Mouse (Mus musculus) frontal cortex, postnatal 36 days (tissue): ENCODE measurements at regions not wholly inside any gene's neighbourhood (a gene's known extent, or its start where the extent isn't known, plus 50 kb on each side); places are given as distances from the start of the nearest gene placed in this dataset.

Experiments
- DNase-seq, 2 experiments: peaks; one replicate each; pipeline ENCODE4 v3.0.0; 2022; ENCODE audit warnings: low spot score in 2 of 2

- no peak for DNase-seq
These were observed 1672.1 kb downstream of the 4930444P10Rik start for GRCm38 (mm10) chr1:14421030-14421429.

DNA sequence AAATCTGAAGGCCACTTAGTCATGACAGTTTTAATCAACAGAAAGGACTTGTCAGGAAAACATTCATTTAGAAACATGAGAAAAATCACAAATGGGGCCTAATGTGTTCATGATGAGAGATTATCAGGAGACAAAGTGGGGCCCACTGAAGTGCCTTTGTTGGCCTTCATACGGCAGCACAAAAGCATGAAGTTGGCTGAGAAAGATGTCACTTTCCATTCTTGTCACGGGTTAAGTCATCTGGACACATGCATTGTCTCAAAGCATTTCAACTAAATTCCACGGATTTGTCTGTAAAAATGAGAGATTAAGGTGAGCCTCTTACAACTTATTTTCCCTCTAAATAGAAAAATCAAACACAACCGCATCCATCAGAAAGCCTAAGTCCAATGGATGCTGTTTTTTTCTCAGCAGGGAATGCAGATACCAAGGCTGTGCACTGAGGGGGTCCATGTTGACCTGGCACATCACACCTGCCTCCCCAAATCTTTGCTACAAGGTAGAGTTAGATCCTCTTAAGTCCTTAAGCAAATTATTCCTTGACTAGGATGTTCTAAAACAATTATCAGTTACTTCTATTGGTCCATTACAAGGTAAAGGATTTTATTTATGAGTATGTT is 1679.2 kb downstream of the 4930444P10Rik start:
- DNase-seq = no peak

DNA sequence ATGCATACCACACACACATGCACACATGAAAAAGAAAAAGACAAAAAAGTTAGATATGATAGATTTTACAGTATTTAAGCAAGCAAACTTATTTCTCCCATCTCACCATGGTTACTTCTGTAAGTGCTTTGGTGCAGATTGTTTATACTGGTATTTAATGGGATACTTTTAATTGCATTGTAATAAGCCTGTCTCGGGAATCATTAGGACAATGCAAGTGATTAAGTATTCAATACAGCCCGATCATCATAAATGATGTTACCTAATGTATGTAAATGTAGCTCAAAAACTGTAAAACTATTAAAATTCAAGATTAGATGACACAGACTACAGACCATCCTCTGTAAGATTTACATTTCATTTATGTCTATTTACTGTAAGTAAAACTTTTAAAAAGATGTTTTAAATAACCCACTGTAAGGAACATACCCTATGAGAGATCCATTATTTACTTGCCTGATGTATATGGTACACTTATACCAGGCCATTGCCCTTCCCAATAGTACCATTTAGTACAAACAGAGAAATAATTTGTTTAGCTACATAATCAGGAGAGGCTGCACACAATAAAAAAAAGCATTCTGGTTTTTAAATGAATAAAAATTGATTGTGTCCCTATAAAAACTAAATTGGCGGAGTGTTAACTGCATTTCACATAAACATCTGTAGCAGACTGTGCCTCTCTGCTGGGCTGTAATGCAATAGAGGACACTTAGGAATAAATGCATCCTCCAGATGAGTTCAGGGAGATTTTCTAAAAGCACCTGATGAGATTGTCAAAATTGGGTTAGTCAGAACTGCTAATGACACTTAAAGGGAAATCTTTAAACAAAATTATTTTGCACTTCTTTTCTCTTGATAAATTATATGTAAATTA is 1722.9 kb downstream of the 4930444P10Rik start:
- no peak for DNase-seq

GRCm38 (mm10) chr1:14359998-14360640 is 1733.0 kb downstream of the 4930444P10Rik start:
- no peak for DNase-seq
